Mouse (Mus musculus): ENCODE results near the gene Polrmt.
"Not testable (repeated sequence)": the region's sequence is repeated elsewhere in the genome, so short reads cannot be mapped to it uniquely, and the experiment has no call there.

Polrmt gene

GRCm38 (mm10) chr10:79774486-79775279 is 28.3 kb upstream of the Polrmt start:
- DNase-seq (ENCODE audit: low spot score): no peak

GRCm38 (mm10) chr10:79773208-79773607 is 26.8 kb upstream of the Polrmt start:
- no peak for DNase-seq (ENCODE audit: low spot score)

GRCm38 (mm10) chr10:79772320-79772719 is 25.9 kb upstream of the Polrmt start:
- no peak for DNase-seq (ENCODE audit: low spot score)

- DNase-seq (ENCODE audit: low spot score): no peak
Observed at GRCm38 (mm10) chr10:79769329-79769728, 22.9 kb upstream of the Polrmt start.

GRCm38 (mm10) chr10:79768400-79768799 is 22.0 kb upstream of the Polrmt start:
- DNase-seq (ENCODE audit: low spot score): peak; percentile 53

- DNase-seq (ENCODE audit: low spot score): peak; percentile 95
Observed at GRCm38 (mm10) chr10:79767372-79768244, 21.2 kb upstream of the Polrmt start.

- peak; percentile 99 for DNase-seq (ENCODE audit: low spot score)
Observed at GRCm38 (mm10) chr10:79766508-79767325, 20.3 kb upstream of the Polrmt start, which contains the start of gene Rnf126. Gene Rnf126, minus strand, starts transcription at chr10:79766952.

- no peak for DNase-seq (ENCODE audit: low spot score)
Observed at GRCm38 (mm10) chr10:79766001-79766507, 19.7 kb upstream of the Polrmt start.

- no peak for DNase-seq (ENCODE audit: low spot score)
Observed at GRCm38 (mm10) chr10:79765228-79765745, 18.9 kb upstream of the Polrmt start.

- no peak for DNase-seq (ENCODE audit: low spot score)
Observed at GRCm38 (mm10) chr10:79764234-79764633, 17.9 kb upstream of the Polrmt start.

GRCm38 (mm10) chr10:79762875-79763274 is 16.5 kb upstream of the Polrmt start:
- no peak for DNase-seq (ENCODE audit: low spot score)

GRCm38 (mm10) chr10:79760603-79761143 is 14.3 kb upstream of the Polrmt start:
- DNase-seq (ENCODE audit: low spot score): no peak

- not testable (repeated sequence) for DNase-seq (ENCODE audit: low spot score)
Observed at GRCm38 (mm10) chr10:79759675-79760074, 13.3 kb upstream of the Polrmt start.

- no peak for DNase-seq (ENCODE audit: low spot score)
Observed at GRCm38 (mm10) chr10:79756660-79757059, 10.3 kb upstream of the Polrmt start.

- DNase-seq (ENCODE audit: low spot score): no peak
Observed at GRCm38 (mm10) chr10:79755854-79756253, 9.5 kb upstream of the Polrmt start.

GRCm38 (mm10) chr10:79754856-79755516 is 8.6 kb upstream of the Polrmt start, which contains the start of gene Fgf22:
Gene Fgf22, plus strand, starts transcription at chr10:79755076.
- peak; percentile 51 for DNase-seq (ENCODE audit: low spot score)

- no peak for DNase-seq (ENCODE audit: low spot score)
Observed at GRCm38 (mm10) chr10:79748496-79748895, 2.1 kb upstream of the Polrmt start.

GRCm38 (mm10) chr10:79746774-79747151 is 382 bp upstream of the Polrmt start:
- DNase-seq (ENCODE audit: low spot score): no peak

- no peak for DNase-seq (ENCODE audit: low spot score)
Observed at GRCm38 (mm10) chr10:79745411-79745810, 970 bp downstream of the Polrmt start.

- no peak for DNase-seq (ENCODE audit: low spot score)
Observed at GRCm38 (mm10) chr10:79743650-79744365, 2.6 kb downstream of the Polrmt start.

All from ovary, adult 18-20 months (tissue).